Mouse (Mus musculus): ENCODE measurements at regions not wholly inside any gene's neighbourhood (a gene's known extent, or its start where the extent isn't known, plus 50 kb on each side); places are given as distances from the start of the nearest gene placed in this dataset.

GRCm38 (mm10) chr2:115036205-115036604, 381.4 kb upstream of the Dph6 start:
- no peak for DNase-seq (ENCODE audit: low spot score)
- H3K4me3 ChIP-seq (ENCODE audit: low read depth, low read length): no peak overlapping the region
- H3K27me3 ChIP-seq (ENCODE audit: insufficient read depth, low read length): no peaks in the 10 kb centered on the region
- no peaks in the 10 kb centered on the region for H3K36me3 ChIP-seq (replicated peaks)
- H3K9me3 ChIP-seq (replicated peaks): no peaks in the 10 kb centered on the region
- no peak for ATAC-seq (ENCODE audit: extremely low read depth, insufficient number of reproducible peaks, low FRiP score, poor library complexity, severe bottlenecking)
- H3K4me1 ChIP-seq (ENCODE audit: insufficient read depth, low read depth, low read length): no peaks in the 10 kb centered on the region
- TF ChIP-seq CTCF (IDR thresholded peaks at IDR 0.05; ENCODE audit: low read depth, low read length) (no peak), GATA2 (IDR thresholded peaks at IDR 0.05; ENCODE audit: borderline replicate concordance, low read depth, low read length) (no peak), POLR2AphosphoS5 (IDR thresholded peaks at IDR 0.05; ENCODE audit: insufficient replicate concordance, low read depth, low read length) (no peak), GATA1 (IDR thresholded peaks at IDR 0.05; ENCODE audit: borderline replicate concordance, low read length) (no peak)

GRCm38 (mm10) chr2:115042299-115042785, 387.6 kb upstream of the Dph6 start:
- Histone ChIP-seq H3K4me1 (ENCODE audit: insufficient read depth, low read depth, low read length) (no peaks in the 10 kb centered on the region), H3K36me3 (replicated peaks) (no peaks in the 10 kb centered on the region), H3K9me3 (replicated peaks) (no peaks in the 10 kb centered on the region), H3K27me3 (ENCODE audit: insufficient read depth, low read length) (no peaks in the 10 kb centered on the region), H3K4me3 (ENCODE audit: low read depth, low read length) (no peak overlapping the region)
- DNase-seq (ENCODE audit: low spot score) (no peak), ATAC-seq (ENCODE audit: extremely low read depth, insufficient number of reproducible peaks, low FRiP score, poor library complexity, severe bottlenecking) (no peak)
- TF ChIP-seq POLR2AphosphoS5 (IDR thresholded peaks at IDR 0.05; ENCODE audit: insufficient replicate concordance, low read depth, low read length) (no peak), GATA1 (IDR thresholded peaks at IDR 0.05; ENCODE audit: borderline replicate concordance, low read length) (no peak), TAL1 (conservative IDR thresholded peaks at IDR 0.05; ENCODE audit: low read depth, low read length) (no peak), CTCF (IDR thresholded peaks at IDR 0.05; ENCODE audit: low read depth, low read length) (no peak), GATA2 (IDR thresholded peaks at IDR 0.05; ENCODE audit: borderline replicate concordance, low read depth, low read length) (no peak)

- no peak for DNase-seq (ENCODE audit: low spot score)
- H3K36me3 ChIP-seq (replicated peaks): no peaks in the 10 kb centered on the region
- no peaks in the 10 kb centered on the region for H3K9me3 ChIP-seq (replicated peaks)
- TF ChIP-seq TAL1 (conservative IDR thresholded peaks at IDR 0.05; ENCODE audit: low read depth, low read length) (no peak), GATA1 (IDR thresholded peaks at IDR 0.05; ENCODE audit: borderline replicate concordance, low read length) (no peak), POLR2AphosphoS5 (IDR thresholded peaks at IDR 0.05; ENCODE audit: insufficient replicate concordance, low read depth, low read length) (no peak), GATA2 (IDR thresholded peaks at IDR 0.05; ENCODE audit: borderline replicate concordance, low read depth, low read length) (no peak), CTCF (IDR thresholded peaks at IDR 0.05; ENCODE audit: low read depth, low read length) (no peak)
- no peaks in the 10 kb centered on the region for H3K4me1 ChIP-seq (ENCODE audit: insufficient read depth, low read depth, low read length)
- ATAC-seq (ENCODE audit: extremely low read depth, insufficient number of reproducible peaks, low FRiP score, poor library complexity, severe bottlenecking): no peak
- no peak overlapping the region for H3K4me3 ChIP-seq (ENCODE audit: low read depth, low read length)
- H3K27me3 ChIP-seq (ENCODE audit: insufficient read depth, low read length): no peaks in the 10 kb centered on the region
Measured at GRCm38 (mm10) chr2:115056327-115057070, 401.7 kb upstream of the Dph6 start.

- H3K4me1 ChIP-seq (ENCODE audit: insufficient read depth, low read depth, low read length): no peaks in the 10 kb centered on the region
- H3K36me3 ChIP-seq (replicated peaks): no peaks in the 10 kb centered on the region
- no peak overlapping the region for H3K4me3 ChIP-seq (ENCODE audit: low read depth, low read length)
- no peak for ATAC-seq (ENCODE audit: extremely low read depth, insufficient number of reproducible peaks, low FRiP score, poor library complexity, severe bottlenecking)
- no peak for DNase-seq (ENCODE audit: low spot score)
- no peaks in the 10 kb centered on the region for H3K9me3 ChIP-seq (replicated peaks)
- TF ChIP-seq TAL1 (conservative IDR thresholded peaks at IDR 0.05; ENCODE audit: low read depth, low read length) (no peak), GATA1 (IDR thresholded peaks at IDR 0.05; ENCODE audit: borderline replicate concordance, low read length) (no peak), GATA2 (IDR thresholded peaks at IDR 0.05; ENCODE audit: borderline replicate concordance, low read depth, low read length) (no peak), POLR2AphosphoS5 (IDR thresholded peaks at IDR 0.05; ENCODE audit: insufficient replicate concordance, low read depth, low read length) (no peak), CTCF (IDR thresholded peaks at IDR 0.05; ENCODE audit: low read depth, low read length) (no peak)
- no peaks in the 10 kb centered on the region for H3K27me3 ChIP-seq (ENCODE audit: insufficient read depth, low read length)
Measured at GRCm38 (mm10) chr2:115057200-115057599, 402.4 kb upstream of the Dph6 start.

GRCm38 (mm10) chr2:115067489-115068163, 412.9 kb upstream of the Dph6 start:
- Histone ChIP-seq H3K9me3 (replicated peaks) (no peaks in the 10 kb centered on the region), H3K36me3 (replicated peaks) (no peaks in the 10 kb centered on the region), H3K27me3 (ENCODE audit: insufficient read depth, low read length) (no peaks in the 10 kb centered on the region), H3K4me1 (ENCODE audit: insufficient read depth, low read depth, low read length) (peaks cover 2% of the 10 kb centered on the region; the same call in 1 of the 2 replicates), H3K4me3 (ENCODE audit: low read depth, low read length) (no peak overlapping the region)
- ATAC-seq (ENCODE audit: extremely low read depth, insufficient number of reproducible peaks, low FRiP score, poor library complexity, severe bottlenecking) (no peak), DNase-seq (ENCODE audit: low spot score) (no peak)
- TF ChIP-seq GATA2 (IDR thresholded peaks at IDR 0.05; ENCODE audit: borderline replicate concordance, low read depth, low read length) (no peak), TAL1 (conservative IDR thresholded peaks at IDR 0.05; ENCODE audit: low read depth, low read length) (no peak), POLR2AphosphoS5 (IDR thresholded peaks at IDR 0.05; ENCODE audit: insufficient replicate concordance, low read depth, low read length) (no peak), GATA1 (IDR thresholded peaks at IDR 0.05; ENCODE audit: borderline replicate concordance, low read length) (no peak)

- Histone ChIP-seq H3K27me3 (ENCODE audit: insufficient read depth, low read length) (no peaks in the 10 kb centered on the region), H3K4me3 (ENCODE audit: low read depth, low read length) (no peak overlapping the region; the same call in 1 of the 2 replicates), H3K36me3 (replicated peaks) (no peaks in the 10 kb centered on the region), H3K9me3 (replicated peaks) (no peaks in the 10 kb centered on the region), H3K4me1 (ENCODE audit: insufficient read depth, low read depth, low read length) (peaks cover 1% of the 10 kb centered on the region; the same call in 1 of the 2 replicates)
- ATAC-seq (ENCODE audit: extremely low read depth, insufficient number of reproducible peaks, low FRiP score, poor library complexity, severe bottlenecking) (no peak), DNase-seq (ENCODE audit: low spot score) (no peak)
- TF ChIP-seq TAL1 (conservative IDR thresholded peaks at IDR 0.05; ENCODE audit: low read depth, low read length) (no peak), GATA1 (IDR thresholded peaks at IDR 0.05; ENCODE audit: borderline replicate concordance, low read length) (no peak), POLR2AphosphoS5 (IDR thresholded peaks at IDR 0.05; ENCODE audit: insufficient replicate concordance, low read depth, low read length) (no peak), GATA2 (IDR thresholded peaks at IDR 0.05; ENCODE audit: borderline replicate concordance, low read depth, low read length) (no peak), CTCF (IDR thresholded peaks at IDR 0.05; ENCODE audit: low read depth, low read length) (no peak)
Measured at GRCm38 (mm10) chr2:115069704-115070103, 414.9 kb upstream of the Dph6 start.
